Mouse (Mus musculus): ENCODE measurements at regions not wholly inside any gene's neighbourhood (a gene's known extent, or its start where the extent isn't known, plus 50 kb on each side); places are given as distances from the start of the nearest gene placed in this dataset.

DNA sequence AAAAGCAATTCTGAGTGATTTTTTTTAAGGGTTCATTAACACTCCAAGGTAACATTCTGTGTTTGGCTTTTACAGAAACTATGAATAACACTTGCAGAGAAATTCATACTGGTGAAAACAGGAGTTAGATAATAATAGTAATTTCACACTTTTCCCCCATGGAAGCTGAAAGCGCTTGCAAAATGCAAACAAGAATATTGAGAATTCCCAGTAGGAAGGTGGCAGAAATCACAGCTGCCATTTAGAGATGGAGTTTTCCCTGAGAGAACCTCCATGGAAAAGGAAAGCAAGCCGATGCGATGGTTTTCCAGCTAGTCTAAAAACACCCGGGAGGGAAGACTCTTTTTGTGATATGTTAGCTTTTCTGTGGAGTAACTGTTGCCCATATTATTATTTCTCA is 174.1 kb upstream of the App start:
- DNase-seq: no peak

DNA sequence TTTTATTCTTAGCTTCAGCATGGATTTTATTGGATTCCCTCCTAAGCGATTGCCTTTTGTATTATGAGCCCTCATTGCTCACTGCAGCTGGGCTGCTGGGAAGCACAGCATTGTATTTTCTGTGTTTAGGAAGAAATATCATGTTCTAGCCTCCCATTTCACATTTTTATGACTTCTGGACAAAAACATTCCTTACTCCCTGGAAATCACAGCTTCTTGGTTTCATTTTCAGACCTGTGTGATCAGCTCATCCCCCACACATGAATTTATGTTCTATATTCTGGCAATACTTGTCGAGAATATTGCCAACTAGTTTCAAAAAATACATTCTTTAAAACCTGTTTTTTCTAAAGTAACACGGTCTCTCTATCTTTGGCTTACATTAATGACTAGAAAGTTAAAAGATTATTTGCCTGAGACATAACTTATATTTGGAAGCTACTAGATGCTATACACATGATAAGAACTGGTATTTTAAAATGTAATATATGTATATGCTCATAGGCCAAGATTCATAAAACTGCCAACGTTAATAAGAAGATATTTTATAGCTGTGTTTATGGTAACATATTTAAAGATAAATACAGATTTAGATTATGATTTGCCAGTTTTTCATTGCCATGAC is 163.0 kb upstream of the App start:
- DNase-seq: no peak

DNA sequence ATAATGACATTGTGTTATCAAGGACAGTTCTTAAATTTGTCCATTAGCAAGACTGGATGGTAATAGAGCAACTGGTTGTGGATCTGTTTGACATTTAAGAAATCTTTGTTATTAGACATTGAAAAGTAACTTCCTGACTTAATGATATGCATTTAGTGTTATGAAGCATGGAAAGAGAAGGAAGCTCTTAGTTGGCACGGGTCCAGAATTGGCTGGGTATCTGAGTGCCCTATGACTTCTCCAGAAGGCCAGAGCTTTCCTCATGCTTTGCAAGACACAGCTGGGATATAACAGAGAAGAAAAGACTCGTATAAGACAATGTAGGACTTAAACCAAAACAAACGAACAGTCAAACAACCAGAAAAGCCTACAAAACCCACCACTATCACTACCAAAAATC is 160.0 kb upstream of the App start:
- peak; percentile 21 to 23 for DNase-seq

DNA sequence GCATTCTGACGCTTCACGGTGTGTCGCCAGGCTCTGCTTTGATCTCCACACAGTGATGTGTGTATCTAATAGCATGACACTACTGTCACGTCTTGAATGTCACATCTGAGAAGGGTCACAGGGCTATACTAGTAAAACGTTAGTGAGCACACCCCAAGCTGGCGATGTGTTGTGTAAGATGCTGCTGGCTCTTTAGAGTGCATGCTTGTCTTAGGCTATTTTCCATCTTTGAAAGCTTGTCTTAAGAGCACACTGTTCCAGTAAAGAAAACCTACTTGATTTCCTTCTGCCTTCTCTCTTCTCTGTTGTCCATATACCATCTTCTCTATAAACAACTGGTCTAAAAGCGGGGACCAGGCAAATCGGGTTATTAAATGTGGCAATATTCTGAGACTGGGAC is 138.5 kb upstream of the App start:
- DNase-seq: no peak

DNA sequence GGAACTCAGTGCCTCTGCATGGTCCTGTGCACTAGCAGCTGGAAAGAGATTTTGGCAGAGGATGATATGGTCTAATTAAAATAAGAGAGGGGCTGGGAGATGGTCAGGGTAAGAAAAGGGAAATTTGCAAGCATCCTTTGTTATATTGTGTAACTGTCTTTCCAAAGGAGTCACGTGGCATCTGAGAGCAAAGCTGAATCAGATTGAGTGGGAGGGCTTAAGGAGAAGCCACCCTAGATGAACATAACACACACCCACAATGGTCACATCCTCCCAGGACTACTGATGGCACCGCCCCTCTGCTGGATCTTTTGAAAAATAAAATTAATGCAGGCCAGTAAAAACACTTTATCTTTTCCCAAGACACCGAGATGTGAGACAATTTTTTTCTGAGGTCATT is 135.9 kb upstream of the App start:
- no peak for DNase-seq

DNA sequence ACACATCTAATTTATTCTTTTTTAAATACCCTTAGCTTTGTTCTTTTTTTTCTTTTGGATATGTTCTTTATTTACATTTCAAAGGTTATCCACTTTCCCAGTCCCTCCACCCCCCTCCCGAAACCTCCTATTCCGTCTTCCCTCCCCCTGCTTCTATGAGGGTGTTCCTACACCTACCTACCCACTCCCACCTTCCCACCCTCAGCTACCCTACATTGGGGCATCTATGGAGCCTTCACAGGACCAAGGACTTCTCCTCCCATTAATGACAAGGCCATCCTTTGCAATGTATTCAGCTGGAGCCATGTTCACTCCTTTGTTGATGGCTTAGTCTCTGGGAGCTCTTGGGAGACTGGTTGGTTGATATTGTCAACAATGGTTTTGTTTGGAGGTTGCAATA is 134.9 kb upstream of the App start:
- DNase-seq: no peak

DNA sequence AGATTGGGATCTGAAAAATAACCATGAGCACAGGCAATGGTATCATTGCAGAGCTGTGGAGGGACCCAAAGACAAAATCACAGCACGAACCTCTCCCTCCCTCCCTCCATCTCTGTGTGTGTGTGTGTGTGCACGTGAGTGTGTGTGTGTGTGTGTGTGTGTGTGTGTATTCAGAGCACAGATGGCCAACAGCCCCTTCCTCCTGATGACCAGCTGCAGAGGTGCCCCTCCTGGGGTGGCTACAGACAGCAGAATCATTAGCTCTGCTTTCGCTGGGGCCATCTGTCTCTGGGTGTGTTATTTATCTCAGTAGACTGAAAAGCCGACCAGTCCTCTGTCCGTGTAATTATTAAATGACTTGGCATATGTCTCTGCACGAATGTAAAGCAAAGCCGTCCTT is 134.4 kb upstream of the App start:
- DNase-seq: peak; percentile 82 to 89

DNA sequence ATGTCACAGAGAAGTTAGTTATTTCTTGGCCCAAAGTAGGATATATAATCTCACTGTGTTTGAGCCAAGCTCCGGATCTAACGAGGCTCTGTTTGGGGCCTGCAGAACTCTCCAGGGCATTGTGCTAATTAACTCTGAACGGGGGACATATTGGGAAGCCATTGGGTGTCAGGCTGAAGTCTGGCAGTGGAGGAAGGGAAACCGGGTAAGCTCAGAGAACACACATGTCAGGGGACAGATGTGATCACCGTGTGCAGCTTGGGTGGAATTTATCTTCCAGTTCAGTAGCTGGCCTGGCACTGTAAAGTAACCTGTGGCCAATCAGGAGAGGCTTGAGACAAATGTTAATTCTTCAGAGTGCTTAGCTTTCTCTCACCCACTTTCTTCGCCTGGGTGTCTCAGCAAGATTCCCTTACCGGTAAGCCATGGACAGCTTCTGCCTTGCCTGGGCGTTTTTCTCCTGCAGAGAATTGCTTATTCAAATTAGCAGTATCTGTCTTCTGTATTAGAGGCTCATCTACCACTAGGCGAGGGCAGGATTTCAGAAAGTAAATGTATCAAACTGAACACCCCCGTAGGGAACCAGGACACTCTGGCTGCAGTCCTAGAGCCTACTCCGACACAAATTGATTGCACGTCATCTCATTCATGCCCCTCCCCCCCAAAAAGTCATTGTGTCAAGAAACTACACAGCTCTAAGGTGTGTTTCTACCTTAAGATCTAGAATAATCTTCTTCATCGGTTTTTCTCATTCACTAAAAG is 126.7 kb upstream of the App start:
- DNase-seq: peak; percentile 65 to 78

DNA sequence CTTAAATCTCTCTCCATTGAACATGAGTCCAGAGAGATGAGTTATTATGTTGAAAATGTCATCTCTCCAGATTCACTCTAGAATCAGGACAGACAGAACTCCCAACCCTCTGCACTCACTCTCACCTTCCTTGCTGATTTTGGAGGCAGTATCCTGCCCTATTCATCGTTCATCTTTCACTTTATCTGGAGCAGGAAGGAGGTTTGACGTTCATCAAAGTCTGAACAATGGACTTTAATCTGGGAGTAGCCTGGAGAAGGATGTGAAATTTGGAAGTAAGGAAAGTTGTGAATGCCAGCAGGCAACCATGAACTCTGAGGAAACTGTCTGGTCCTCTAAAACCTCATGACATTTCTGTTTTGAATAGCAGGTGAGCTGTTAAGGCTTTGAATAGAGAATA is 125.0 kb upstream of the App start:
- DNase-seq: no peak

DNA sequence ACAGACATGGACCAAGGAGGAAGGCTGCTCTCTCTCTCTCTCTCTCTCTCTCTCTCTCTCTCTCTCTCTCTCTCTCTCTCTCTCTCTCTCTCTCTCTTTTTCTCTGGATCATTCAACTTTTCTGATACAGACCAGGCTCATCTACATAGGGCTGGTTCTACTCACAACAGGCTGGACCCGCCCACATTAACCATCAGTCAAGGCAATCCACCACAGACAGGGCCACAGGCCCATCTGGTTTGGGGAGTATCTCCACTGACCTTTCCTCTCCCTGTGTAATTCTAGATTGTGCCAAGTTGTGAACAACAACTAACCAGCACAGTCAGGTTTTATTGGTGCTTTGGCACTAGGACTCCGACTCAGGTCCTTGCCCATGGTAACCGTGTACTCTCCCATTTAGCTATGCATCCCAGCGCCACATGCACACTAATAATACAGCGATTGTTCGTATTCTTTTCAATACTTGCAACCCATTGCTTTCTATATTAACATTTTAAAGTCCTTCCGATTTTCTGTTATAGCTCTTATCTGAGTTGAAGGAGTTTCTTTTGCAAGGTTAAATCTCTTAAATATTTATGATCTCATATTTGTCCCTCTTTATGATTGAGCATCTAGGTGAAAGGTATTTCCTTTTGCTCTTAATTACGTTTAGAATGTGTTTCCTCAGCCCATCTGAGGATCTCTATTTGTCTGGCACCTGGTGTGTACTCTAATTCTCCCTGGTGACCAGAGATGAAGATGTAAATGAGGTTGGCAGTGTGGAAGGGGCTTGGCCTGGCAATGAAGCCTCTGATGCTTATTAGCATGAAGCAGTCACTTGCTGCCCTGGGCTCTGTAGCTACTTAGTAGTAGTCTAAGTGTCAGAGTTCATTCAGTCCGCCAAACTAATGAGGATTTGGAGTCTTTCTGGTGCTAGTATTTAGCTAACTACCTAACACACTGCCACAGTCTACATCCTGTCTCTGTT is 117.7 kb upstream of the App start:
- DNase-seq: peak; percentile 79 to 81

DNA sequence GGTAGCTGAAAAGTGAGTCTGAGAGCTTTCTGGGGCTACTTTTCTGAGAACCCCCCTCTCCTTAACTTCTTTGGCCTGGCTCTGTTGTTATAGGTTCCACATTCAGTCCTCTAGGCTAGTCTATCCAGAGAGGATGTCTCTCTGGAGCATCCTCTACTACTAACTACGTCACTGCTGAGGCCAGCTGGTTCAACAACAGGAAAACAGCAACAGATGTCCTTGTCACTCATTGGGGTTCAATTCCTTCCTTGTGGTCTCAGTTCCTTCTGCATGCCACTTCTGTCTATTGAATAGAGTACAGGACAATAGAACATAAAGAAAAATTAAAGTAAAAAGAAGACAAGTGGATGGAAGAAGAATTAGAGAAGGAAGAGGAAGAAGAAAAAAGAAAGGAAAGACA is 104.3 kb upstream of the App start:
- DNase-seq: no peak

DNA sequence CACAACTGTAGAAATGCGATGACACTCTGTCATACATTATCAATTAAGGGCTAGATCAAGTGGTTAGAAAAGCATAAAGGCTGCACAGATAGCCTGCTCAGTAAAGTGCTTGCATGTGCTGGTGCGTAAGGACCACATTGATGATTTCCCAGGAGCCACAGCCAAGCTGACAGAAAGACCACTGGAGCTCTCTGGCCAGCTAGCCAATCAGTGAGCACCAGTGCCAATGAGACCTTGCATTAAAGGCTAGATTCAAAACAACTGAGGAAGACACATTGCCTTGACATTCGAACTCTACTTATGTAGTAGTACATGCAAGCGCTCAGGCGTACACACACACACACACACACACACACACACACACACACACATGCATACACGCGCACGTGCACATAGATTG is 96.1 kb upstream of the App start:
- DNase-seq: peak; percentile 6 to 13

DNA sequence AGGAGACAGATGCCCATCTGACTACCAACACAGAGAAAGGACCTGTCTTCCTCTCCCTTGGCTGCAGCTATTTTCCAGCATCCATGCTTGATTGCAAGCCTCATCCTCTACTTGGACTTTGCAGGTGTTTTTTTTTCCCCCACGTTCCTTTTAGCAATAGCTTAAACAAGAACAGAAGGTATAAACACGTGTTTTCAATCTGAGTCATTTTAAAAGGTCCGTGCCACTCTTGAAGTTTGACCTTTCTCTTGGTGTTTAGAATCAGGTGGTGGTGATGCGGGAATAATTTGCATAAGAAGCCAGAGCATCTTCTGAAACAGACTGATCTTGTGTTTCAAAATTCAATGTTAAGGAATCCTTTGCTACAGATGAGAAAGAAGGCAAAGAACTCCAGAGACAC is 86.3 kb upstream of the App start:
- DNase-seq: no peak

DNA sequence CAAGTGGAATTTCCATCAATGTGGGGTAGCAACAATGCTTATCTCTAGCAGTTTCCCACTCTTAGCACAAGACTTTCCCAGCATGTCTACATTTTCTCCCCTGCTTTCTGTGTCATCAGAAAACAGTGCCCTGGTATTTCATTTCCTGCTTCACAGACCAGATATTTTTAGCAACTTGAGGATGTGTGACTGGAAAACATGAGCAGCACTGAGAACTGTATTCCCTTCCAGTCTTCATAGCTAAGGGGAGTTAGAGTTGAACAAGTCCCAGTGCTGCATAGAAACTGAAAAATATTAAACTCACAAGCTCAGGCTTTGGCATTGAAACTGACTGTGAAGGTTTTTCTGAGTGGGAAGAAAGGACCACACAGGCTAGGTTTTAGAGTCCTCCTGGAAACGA is 73.7 kb upstream of the App start:
- no peak for DNase-seq

DNA sequence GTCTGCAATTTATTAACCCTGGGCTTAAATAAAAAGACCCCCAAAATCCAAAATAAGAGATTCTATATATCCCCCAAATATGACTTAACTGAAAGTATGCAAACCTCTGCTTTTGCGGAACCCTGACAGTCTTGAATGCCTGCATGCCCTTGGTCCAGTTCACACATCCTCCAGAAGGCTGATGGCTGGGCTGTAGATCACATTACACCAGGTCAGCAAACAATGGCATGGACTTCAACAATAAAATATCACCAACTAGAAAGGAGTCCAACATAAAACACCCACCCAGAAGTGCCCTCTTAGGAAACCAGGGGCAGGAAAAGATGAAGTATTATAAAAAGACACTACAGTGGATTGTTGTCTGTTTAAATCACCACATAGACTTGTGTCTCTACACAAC is 59.5 kb upstream of the App start:
- DNase-seq: no peak

DNA sequence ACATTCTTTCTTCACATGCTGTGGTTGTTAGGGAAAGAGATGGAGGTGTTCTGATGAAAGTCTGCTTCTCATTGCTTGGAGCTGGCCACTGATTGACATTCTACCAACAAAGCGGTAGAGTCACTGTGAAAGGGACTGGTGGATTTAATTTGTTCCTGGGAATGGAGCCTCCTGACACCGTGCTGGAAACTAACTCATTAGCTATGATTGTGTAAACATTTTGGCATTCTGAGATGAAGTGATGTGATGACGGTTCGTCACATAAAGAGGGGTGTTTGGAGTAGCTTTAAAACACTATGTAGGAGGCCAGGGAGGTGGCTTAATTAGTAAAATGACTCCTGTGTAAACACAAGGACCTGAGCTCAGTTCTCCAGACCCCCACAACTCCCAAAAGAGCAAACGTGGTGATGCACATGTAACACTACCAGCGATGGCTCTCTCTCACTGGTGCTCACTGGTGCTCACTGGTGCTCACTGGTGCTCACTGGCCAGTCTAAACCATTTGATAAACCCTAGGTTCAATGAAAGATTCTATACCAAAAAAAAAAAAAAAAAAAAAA is 58.4 kb upstream of the App start:
- DNase-seq: no peak

DNA sequence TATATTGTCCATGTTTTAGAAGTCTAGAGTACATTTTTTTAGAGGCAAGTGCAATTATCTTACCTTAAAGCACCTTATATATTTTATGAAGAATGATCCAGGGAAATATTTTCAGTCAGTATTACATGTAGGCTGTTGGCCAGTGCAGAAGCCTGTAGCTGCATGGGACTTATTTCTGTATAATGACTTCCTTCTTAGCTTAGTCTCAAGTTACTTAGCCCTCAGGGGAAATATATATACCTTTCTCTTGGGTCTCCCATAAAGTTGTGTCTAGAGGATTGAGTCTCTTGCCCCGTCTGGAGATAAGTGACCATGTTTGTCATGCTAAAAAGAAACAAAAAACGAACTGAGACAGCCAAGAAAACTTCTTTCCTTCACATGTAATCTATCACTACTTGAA is 57.8 kb upstream of the App start:
- no peak for DNase-seq

DNA sequence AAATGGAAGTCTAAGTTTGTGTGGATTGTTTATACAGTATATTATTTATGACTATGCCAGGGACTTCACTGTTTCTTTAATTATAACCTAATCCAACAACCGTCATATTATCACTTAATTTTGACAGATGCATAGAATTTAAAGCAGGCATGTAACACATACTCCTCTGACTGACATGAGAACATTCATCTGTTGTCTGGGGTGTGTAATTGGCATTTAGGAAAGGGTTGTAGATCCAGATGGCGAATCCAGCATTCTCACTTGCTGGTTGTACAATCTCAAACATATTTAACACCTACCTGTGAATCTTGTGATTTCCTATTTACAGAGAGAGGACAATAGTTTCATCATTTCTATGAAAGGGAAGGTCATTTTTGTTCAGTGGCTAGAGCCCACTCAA is 50.8 kb upstream of the App start:
- DNase-seq: no peak

All from cerebellum, postnatal 10 days (tissue).